Mouse (Mus musculus) ovary, postnatal 10 days (tissue): Measurements from ENCODE around the gene Ythdf1.

Experiments
- DNase-seq: peaks from one replicate; pipeline ENCODE4 v3.0.0; 2022; ENCODE audit warnings: low spot score

The Ythdf1 gene

DNA sequence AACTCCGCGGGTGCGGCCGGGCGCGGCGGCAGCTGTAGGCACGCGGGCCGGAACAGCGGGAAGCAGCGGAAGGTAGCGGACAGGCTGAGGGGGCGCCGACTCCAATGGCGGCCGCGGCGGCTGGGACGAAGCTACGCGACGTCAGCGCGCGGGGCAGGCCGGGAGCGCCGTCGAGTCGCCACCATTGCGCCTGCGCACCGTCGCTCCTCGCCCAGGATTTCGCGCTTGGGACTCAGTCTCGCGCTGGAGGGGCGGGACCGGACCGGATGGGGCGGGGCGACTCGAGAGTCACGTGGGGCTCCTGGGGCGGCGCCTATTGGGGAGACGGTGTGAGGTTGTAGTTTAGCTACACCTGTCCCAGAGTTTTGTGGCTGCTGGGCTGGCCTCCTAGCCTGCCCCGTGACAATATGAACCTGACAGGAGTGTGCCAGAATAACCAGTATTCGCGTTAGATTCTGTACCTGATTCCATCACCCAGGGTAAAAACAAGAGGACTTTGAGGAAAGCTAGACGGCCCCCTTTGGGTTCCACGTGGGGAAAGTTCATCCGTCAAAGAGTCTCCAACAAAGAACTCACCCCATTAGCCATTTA lies at the start of gene Ythdf1:
Ythdf1 (minus strand) TSS at position 140 of the 591 bp plus-strand sequence.
- DNase-seq = peak; percentile 96

DNA sequence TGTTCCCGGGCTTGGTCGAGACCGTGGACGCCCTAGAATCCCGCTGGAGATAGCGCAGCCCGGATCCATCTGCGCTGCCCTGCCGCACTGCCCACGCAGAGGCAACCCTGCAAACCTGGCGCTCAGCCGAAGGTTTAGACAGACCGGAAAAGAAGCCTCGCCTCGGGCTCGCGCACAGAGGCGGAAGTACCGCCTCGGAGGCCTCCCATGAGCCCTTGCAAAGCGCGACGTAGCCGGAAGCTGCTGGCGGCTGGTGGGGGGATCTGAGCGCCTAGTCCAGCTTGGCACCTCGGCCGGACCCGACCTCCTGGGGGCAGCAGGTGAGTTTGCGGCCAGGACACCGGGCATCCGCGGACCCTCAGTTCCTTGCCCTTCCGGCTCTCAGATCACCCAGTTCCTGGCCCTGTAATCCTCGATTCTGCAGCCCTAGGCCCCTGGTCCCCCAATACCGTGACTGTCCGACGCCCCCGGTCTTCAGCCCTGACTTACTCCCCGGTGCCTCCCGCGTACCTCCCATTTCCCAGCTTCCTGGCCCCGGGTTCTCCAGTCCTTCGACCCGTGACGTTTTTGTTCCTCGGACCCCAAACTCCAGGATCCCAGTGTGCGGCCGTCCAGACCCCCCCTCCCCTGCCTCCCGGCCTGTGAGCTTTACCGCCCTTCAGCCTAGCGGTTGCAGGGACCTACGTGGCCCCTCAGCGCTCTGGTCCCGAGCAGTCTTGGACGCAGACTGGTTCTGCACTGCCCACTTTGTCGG lies 46.4 kb upstream of the Ythdf1 start, which contains the start of gene Arfgap1:
Arfgap1 (plus strand) TSS at position 216 of the 754 bp plus-strand sequence.
- DNase-seq = peak; percentile 85

DNA sequence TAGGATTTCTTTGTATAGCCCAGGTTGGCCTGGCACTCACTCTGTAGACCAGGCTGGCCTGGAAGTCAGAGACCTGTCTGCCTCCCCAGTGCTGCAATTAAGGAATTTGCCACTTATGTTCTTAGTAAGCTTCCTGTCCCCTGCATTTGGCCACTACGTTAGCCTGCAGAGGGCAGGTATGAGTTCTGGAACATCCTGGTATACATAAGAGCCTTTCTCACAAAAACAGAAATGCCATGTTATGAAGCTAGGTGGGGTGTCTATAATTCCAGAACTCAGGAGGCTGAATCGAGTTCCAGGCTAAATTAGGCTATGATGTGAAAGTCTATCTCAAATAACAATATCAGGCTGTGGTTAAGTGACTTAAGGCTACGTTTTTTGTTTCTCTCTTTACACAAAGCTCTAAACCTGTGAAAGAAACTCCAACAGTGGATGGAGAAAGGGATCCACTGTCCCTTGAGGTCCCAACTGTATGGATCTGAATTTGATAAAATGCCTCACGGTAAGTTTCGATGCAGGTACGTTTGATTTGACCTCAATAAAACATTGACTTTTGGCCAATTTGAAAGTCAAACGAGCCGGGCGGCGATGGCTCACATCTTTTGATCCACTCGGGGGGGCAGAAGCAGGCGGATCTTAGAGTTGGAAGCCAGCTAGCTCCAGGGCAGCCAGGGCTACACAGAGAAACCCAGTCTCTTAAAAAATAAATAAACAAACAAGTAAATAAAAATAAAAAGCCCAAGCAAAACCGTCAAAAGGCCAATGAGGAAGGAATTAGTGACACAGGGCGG lies 45.5 kb upstream of the Ythdf1 start:
- DNase-seq = no peak

DNA sequence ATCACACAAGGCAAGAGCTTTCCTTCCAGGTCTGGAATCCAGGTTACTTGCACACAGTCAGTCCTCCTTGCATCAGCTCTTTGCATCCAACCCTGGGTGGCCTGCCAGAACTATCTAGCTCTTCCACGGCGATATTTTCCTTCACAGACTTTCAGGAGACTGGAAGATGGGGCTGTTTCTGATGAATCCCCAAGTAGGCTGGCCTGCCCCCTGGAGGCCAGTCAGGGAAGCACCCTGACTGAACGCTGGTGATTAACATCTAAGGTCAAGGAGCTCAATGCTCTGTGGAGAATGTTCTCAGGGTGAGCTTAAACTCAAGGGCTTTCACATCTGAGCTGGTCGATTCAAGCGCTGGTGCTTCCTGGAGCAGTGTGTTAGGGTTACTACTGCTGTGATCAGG lies 43.2 kb upstream of the Ythdf1 start:
- no peak for DNase-seq

DNA sequence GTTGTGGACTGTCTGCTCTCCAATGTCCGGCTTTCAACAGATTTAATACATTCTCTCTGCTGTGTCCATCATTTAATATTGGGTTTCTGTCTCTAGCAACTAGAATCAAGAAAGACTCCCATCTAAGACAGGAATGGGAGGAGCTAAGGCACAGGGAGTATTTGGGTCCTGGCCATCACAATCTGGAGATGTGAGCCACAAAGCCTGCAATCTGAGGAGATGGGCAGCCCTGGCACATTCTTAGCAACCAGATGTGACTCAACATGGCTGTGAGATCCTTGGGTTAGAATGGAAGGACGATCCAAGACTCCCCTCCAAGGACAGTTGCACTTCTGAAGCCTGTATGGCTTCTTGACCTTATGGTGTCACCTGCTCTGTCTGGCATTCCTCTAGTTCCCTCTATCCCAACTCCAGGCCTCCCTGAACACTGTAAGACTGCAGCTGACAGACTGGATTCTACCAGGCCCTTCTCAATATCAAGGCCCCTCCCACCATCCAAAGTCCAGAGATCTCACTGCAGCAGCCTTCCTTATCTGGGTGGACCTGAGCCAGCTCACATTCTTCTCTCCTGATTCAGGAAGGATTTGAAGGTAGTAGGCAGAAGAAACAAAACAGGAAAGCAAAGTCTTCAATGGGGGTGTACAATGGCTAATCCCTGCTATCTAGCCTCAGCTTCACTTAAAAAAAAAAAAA lies 42.0 kb upstream of the Ythdf1 start:
- no peak for DNase-seq

DNA sequence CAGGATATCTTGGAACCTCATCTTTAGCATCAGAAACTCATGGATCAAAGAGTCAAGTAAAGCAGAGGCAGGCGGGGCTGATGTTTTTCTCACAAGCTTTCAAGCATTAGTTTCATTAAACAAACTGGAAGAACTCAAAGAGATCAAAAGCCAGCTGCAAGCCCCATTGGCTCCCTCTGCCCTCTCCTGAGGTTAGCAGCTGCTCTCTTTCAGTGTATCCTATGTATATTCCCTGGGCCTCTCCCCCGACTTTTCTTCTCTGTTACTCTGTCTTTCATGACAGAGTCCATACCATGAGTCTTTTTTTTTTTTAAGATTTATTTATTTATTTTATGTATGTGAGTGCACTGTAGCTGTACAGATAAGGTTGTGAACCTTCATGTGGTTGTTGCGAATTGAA lies 39.4 kb upstream of the Ythdf1 start:
- no peak for DNase-seq

DNA sequence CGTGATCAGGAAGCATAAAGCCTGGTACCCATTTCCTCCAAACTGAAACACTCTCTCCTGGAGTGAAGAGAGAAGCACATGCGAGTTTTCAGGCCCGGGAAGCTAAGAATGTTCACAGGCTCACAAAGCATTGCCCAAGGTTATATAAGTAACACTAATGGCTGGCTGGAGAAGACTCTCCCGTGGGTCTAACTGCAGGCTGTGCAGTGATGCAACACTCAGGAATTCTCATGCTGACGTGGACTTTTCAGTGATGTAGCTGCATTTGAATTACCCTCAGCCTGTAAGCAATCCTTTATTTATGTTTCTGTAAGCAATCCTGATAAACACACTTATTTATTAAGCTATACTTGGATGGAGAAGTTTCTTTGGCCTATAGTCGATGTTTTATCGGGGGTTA lies 38.9 kb upstream of the Ythdf1 start:
- DNase-seq = no peak

DNA sequence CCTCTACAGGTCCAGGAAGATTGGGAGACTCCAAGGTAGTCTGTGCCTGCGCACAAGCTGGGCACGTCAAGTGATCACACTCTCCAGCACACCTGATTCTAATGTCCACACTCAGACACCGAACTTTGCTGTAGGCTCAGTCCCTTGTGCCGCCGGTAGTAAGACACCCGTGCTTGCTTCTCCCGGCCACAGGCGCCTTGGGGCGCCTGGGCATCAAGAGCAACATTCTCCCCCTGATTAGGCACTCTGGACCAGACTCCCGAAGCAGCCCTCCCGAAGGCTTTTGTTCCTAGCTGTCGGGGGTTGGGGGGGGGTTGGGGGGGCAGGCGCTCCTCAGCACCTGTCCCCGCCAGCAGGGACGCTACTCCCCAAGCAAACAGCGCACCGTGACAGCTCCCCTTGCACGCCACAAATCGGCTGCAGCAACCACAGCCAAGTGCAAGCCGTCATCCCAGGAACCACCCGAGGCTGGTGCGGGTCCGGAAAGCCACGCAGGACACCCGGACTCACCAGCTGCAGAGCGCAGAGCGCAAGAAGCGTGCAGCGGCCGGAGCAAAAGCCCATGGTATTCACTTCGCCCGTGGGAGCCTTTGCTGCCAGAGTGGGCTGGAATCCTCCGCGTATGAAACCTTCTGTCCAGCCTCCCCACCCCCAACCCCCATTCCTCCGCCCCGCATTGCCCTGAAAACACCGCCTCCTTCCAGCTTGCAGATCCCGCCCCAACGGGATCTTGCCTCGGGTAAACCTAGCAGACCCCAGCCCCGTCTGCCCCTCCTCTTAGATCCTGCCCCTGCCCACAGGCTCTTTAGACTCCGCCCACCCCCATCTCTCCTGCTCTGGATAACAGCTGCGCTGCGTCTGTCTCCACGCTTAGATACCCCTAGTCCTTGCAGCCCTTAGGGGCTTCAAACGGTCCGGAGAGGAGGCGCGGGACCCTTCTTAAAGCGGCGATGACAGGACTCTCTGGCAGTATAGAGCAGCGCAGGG lies 33.6 kb upstream of the Ythdf1 start, which contains the start of gene Nkain4:
Nkain4 (minus strand) TSS at position 639 of the 987 bp plus-strand sequence.
- no peak for DNase-seq

DNA sequence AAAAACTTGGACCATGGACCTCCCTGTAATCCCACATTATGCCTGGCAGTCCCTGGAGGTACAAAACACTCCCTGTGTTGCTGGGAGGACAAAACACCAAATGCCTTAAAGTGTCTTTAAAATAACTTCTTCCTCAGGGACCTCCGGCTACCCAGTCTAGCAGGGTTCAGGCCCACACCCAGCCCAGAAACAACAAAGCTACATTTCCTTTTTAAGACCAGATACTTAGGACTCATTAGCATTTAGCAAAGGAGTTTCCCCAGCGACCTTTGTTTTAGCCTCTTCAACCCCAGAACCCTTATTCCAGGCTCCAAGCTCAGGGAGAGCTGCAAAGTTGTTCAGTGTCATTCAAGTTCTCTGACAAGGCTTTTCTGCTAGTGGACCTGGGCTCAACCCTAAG lies 32.9 kb upstream of the Ythdf1 start:
- DNase-seq = no peak

DNA sequence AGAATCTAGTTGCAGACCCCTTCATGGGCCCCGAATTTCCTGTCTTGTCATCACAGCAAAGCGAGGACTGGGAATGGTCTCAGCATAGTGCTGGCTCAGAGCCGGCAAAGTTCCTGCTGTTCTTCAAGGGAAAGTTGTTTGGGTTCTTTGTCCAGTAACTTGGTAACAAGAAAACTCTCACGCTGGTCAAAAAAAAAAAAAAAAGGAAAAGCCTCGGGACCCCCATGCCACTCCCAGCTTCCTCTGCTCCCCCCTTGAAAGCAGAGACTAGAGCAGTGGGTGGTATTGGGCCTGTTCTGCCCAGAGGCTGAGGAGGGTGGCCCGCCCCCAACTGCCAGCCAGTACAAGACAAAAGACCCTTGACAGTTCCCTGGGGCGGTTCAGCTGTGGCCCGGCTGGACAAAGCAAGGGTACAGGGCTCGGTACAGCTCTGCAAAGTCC lies 32.0 kb upstream of the Ythdf1 start:
- DNase-seq = no peak

DNA sequence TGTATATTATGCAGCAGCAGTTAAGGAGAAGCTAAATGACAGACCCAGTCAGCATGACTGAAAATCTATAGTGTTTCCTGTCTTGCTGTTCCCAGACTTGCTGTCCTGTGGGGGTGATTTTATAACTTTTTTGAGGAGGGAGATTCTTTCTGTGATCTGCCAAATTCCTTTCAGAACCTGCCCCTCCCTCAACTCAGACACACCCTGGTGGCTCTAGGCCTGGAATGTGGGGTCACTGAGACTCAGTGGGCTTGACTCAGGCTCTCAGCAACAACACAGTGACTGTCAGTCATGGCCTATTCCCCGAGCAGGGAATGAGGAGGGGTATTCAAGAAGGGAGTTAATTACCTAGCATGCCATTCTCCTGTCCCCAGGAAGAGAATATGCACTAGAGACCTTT lies 29.2 kb upstream of the Ythdf1 start:
- DNase-seq = no peak

DNA sequence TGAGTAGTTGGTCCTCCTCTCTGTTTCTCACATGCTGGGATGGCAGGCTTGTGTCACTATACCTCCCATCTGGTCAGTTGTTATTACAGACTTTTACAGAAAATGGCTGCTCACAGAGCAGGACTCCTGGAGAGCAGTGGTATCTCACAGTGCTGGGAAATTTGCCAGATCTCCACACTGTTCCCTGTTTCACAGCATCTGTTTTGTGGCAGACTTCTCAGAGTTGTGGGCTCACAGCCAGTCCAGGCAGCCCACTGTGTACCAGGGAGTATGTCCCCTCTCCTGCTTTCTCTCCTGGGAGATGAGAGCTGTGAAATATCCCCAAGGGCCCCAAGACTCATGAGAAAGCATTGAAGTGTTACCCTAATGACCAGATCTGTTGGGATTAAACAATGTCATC lies 21.1 kb upstream of the Ythdf1 start:
- no peak for DNase-seq

DNA sequence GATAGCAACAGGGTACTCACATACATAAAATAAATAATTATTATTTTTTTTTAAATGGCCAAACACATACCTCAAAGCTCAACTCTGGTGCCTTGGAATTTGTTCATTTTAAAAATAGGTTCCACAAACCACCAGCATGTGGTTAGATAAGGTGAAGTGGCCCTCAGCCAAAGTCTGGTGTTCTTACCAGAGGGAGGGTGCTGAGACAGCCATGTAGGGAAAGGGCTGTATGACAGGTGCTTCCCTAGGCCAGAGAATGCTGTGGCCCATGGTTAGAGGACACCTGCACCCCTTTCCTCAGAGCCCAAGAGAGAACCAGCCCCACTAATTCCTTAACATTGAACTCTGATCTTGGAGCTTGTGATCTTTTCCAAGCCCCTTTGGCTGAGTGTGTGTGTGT lies 19.4 kb upstream of the Ythdf1 start:
- no peak for DNase-seq

DNA sequence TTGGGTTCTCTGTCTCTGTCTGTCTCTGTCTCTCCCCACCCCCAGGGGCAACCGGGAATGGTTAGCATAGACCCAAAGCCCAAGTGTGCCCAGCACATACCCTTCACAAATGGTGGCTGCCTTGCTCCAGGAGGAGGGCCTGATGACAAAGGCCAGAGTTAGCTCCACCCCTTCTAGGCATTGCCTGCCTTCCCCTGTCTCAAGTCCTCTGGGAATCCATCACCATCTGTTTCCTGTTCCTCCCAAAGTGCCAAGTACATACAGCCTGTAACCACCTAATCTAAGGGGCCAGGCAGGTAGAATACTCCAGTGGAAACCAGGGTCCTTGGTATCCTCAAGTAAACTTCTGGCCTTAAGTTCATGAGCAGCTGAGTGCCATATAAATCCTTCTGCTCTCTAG lies 11.7 kb upstream of the Ythdf1 start:
- no peak for DNase-seq

DNA sequence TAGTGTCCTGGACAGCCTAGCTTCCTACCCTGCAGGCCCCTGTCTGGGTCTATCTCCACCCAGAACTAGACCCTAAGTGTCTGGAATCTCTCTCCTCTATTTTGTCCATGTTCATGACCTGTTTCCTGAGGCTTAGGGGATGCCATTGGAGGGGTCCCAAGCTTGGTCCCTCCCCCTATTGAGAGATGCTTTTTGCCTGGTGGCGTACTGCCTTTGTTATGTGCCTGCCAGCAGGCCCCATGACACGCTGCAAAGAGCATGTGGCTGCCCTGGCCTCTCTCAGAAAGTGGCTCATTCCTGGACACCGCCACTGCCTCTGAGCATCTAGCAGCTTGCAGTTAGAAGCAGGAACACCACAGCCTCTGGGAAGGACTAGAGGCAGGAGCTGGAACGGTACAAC lies 8.0 kb upstream of the Ythdf1 start, which contains the start of gene Birc7:
Birc7 (plus strand) TSS at position 301 of the 400 bp plus-strand sequence.
- DNase-seq = no peak

DNA sequence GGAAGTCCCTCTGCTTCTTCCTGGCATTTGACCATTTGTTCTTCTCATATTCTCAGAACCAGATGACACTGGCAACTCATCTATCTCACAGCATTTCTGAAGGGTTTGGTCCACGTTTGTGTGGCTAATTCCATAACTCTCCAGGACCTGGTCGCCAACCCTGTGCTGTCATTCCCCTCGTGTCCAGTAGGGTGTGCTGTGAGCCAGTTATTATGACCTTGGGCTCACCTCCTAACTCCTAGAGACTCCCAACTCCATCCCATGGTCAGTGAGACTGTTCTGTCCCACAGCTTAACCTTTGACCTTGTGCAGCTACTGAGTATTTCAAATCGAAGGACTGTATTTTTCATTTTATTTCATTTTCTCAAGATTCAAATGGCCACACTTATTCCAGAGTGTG lies 4.4 kb upstream of the Ythdf1 start:
- peak; percentile 38 for DNase-seq

DNA sequence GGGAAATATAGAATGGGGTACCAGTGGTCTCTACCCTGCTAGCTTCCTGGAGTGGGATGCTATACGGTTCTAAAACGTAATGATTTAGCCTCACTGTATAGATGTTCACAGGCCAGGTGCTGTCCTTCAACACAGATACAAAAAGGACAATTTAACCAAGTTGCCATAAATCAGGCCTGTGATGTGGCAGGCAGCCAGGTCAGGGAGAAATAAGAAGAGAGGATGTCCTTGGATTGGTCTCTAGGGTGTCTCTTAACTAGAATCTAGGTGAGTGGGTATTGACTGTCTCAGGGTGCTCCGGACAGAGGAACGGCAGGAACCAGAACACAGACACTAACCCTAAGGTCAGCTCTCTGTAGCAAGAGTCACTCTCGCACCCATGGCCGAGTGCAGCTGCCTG lies 2.0 kb upstream of the Ythdf1 start:
- DNase-seq = no peak

DNA sequence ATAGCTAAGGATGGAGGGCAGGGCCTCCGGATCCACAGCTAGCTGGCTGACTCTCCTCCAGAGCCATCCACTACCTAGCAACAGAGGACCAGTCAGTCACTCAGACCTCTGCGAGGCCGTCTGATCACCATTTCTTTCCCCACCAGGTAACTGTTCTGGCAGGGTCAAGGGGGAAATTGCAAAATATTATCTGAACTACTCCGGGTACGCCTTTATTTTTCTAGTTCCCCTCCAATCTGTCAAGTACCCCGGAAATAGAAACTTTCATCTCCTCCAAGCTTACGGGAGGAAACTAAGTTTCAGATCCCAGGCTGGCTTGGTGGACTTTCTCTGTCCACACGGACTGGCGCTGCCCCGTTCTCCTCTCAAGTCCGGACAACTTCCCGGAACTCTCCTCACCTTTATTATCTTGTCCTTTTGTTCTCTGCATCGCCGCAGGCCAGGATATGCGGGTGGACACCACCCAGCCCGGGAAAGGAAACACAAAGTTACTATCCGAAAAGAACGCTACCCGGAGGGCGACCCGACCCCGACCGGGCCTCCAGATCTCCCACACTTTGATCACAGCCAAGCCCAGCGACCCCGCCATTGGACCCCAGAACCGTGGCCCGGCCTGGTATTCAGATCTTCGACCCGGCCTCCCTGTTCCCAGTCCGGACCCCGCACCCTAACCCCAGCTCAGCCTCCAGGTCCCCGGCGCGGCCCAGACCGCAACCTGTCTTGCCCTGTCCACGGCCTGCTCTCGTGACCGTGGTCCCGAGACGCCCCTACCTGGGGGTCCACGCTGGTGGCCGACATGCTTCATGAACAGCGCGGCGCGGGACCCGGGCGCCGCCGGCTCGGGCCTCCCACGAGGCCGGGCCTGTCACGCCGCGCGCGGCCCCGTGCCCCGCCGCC lies 588 bp downstream of the Ythdf1 start:
- no peak for DNase-seq

DNA sequence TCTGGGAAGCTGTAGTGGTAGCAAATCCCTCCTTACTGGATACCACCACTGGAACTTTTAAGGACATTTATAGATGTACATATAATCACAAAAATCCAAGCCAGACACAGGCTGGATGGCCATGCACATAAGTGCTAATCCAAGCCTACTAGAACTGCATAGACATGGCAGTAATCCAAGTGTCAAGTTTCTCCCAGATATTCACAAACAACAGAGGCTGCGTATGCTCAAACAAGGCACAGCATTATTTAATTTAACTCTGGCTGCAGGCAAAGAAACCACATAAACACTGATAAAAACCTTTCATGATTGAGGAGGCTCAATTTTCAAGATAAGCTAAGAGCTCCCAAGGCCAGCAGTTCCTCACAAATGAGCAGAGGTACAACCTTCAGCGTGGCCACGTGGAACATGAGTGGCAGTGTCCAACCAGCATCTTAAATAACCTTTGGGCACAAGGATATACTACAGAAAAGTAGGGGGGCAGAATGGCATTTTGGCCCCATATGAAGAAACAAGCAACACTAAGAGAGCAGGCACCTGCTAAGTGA lies 4.8 kb downstream of the Ythdf1 start:
- no peak for DNase-seq

DNA sequence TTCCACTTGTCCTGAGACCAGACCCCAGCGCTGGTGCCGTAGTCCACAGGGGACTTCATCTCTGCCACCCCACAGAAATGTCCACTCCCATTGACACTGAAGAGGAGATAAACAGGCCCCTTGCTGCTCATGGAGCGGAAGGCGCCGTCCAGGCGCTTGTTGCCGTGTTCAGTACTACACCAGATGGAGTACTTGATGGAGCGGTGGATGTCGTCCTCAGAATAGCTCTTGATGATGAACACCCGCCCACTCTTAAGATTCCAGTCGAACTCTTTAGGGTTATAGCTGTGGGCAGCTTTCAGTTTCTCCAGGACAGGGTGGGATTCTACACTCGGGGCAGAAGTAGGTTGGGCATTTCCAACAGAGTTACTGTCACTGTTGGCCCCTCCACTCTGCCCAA lies 9.8 kb downstream of the Ythdf1 start:
- DNase-seq = no peak
